Mouse (Mus musculus) lung, postnatal 10 days (tissue): Measurements from ENCODE around the gene Gosr2.

ENCODE experiments used
- DNase-seq: peaks from one replicate; pipeline ENCODE4 v3.0.0; 2021

Gosr2 gene

GRCm38 (mm10) chr11:103643211-103643610 is 54.5 kb downstream of the Gosr2 start:
- DNase-seq, result no peak

GRCm38 (mm10) chr11:103639407-103639946 is 58.2 kb downstream of the Gosr2 start:
- peak; percentile 71 for DNase-seq

DNA sequence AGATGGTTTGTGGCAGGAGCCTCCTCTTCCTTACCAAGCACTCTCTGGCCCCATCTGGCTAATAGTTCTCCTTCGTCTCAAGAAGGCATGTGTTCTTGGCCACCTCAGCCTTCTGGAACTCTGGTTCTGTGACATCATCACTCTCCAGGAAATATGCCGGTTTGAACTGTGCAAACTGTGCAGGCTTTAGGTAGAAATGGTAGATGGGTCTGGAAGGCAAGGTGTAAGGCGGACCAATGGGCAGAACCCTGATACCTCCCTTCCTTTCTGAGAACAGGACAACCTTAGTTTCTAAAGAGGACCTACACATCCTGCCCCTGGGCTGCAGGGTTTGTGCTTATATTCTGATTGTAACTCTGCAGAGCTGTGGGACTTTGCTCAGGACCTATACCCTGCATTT is 58.9 kb downstream of the Gosr2 start, which contains the start of gene Lyzl6:
Lyzl6 (minus strand) TSS at position 101 of the 400 bp plus-strand sequence.
- DNase-seq, result no peak

DNA sequence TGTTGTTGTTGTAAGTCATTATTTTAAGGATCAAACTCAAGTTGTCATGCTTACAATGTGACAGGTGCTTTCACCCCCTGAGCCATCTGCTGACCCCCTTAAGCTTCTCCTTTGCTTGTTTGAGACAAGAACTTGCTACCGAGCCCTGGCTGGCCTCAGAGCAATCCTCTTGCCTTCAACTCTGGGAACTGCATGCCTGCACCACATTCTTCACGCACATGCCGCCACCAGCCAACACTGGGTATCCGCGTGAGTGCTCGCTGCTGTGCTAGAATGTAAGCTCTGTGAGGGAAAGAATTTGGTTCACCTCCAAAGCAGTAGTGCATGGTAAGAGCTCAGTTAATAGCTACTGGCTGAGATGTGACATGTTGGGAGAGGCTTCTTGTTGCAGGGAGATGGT is 61.4 kb downstream of the Gosr2 start:
- no peak for DNase-seq

GRCm38 (mm10) chr11:103635481-103635880 is 62.2 kb downstream of the Gosr2 start:
- no peak for DNase-seq

GRCm38 (mm10) chr11:103634806-103635205 is 62.9 kb downstream of the Gosr2 start:
- DNase-seq, result no peak

GRCm38 (mm10) chr11:103627453-103627852 is 70.2 kb downstream of the Gosr2 start:
- no peak for DNase-seq
